Mouse (Mus musculus): ENCODE measurements around the gene Fbn1.

DNA sequence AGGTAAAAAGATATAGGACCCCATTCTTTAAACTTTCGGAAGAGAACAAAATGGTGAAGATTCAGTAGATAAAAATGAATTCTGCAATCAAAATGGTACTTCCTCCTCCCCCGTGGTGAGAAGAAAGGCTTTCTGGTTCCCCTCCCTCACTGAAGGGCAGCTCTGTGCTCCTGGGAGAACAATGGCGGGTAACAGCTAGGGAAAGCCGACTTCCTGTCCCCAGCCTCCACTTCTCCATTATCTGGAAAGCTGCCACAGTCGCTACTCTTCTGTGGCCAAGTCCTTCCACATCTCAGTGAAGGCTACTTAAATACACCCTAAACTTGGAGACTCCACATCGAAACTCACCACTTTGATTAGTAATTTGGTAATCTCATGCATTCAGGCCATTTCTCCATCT lies 43.8 kb downstream of the Fbn1 start:
- TF ChIP-seq EP300 (optimal IDR thresholded peaks at IDR 0.05) (no peak), CTCF (IDR thresholded peaks at IDR 0.05; ENCODE audit: low read depth) (no peak)

Measured in stomach, postnatal 0 days (tissue).